Mouse (Mus musculus) thymus, adult 2 months (tissue): ENCODE results near the gene Rad51b.
"Not testable (repeated sequence)": the region's sequence is repeated elsewhere in the genome, so short reads cannot be mapped to it uniquely, and the experiment has no call there.

Source experiments
- CTCF ChIP-seq: fragments of 200-500 bp; IDR thresholded peaks from 2 replicates; pipeline ENCODE4 v1.5.1; 2012; ENCODE audit warnings: mild to moderate bottlenecking, control low read depth, low read length, moderate library complexity, borderline replicate concordance; ENCODE audit not compliant: control insufficient read depth, poor library complexity, insufficient read depth; ENCODE audit errors: extremely low read depth
- POLR2A ChIP-seq: fragments of 200-500 bp; IDR thresholded peaks from 2 replicates; pipeline ENCODE4 v1.6.1; 2012; ENCODE audit warnings: mild to moderate bottlenecking, low read length, control low read depth, moderate library complexity; ENCODE audit not compliant: control insufficient read depth, poor library complexity, insufficient read depth; ENCODE audit errors: extremely low read depth

GRCm38 (mm10) chr12:79322539-79322938, 25.5 kb downstream of the Rad51b start:
- not testable (repeated sequence) for TF ChIP-seq POLR2A, CTCF
